7 mouse cellular contexts compared by ENCODE assay signal in the genomic region with DNA sequence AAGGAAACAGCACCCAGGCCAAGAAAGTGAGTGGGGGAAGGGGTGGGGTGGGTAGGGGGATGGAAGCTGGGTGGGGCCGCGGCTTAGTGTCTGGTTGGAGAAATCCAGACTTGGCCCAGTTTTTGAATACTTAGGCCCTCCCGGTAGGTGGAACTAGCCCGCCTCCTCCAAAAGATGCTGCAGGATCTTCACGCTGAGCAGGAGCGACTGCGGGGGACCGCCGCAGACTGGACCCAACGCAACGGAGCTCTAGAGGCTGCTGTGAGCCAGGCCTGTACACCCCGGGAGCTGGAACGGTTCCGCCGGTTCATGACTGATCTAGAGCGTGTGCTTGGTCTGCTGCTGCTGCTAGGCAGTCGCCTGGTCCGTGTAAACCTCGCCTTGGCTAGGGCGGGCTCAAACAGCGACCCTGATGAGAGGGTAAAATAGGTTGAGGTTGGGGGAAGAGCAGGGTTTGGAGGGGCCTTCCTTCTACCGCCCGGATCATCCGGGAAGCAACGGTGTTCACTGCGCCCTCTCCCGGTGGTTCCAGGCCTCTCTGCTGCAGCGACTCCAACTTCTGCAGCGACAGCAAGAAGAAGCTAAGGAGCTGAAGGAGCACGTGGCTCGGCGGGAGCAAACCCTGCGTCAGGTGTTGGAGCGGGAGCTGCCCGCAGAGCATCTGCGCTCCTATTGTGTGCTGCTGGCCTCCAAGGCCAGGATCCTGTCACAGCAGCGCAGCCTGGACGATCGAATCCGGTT. TPM values are rescaled to one million over a fixed set of nuclear protein-coding genes. Genes with fewer than 3 reads are reported as not detected.
DNase-seq lines count a peak whose midpoint lies in the region; ATAC-seq lines count a peak whose summit lies in the region.

No protein-coding gene starts in this region.

- peak overlapping the region; percentile 62 for H3K9ac ChIP-seq in intestine, embryonic 16.5 days (ENCODE audit: low read depth, low read length)

- H3K9me3 ChIP-seq in intestine, embryonic 16.5 days (ENCODE audit: control insufficient read depth, low read length), result no peaks in the 10 kb centered on the region

- peaks cover 55% of the 10 kb centered on the region for H3K27me3 ChIP-seq in intestine, embryonic 16.5 days (replicated peaks; ENCODE audit: control insufficient read depth, insufficient read depth, low read length)

- H3K4me2 ChIP-seq in intestine, embryonic 16.5 days (ENCODE audit: low read depth, low read length), result peak overlapping the region; percentile 63

- peak overlapping the region; percentile 38 for H3K4me3 ChIP-seq in intestine, embryonic 16.5 days (ENCODE audit: low read length)

- H3K36me3 ChIP-seq in intestine, embryonic 16.5 days (ENCODE audit: control insufficient read depth, insufficient read depth, low read length), result no peaks in the 10 kb centered on the region

- intact Hi-C loops in left cerebral cortex, postnatal 36 days (cut with DNase I), result loop anchor here (5.0 kb wide), 2 partner anchors 161 to 271 kb away; no protein-coding TSS in a partner anchor

- peak; percentile 96 for DNase-seq in brain, adult 2 months (ENCODE audit: low read depth, low spot score)
- peak; percentile 85 for DNase-seq in embryo, embryonic 9.5 days (ENCODE audit: extremely low spot score)
- peak; percentile 83 to 87 for DNase-seq in left cerebral cortex, postnatal 36 days (ENCODE audit: low spot score in 2 of 2)
- DNase-seq in right cerebral cortex, postnatal 25 days, result peak; percentile 83

- WGBS in intestine, embryonic 16.5 days, result 8% methylated on average over 40 of the region's 40 CpGs

- ATAC-seq in granulocyte monocyte progenitor cell, adult 5-6 weeks (replicated peaks; ENCODE audit: poor library complexity, severe bottlenecking), result peak; percentile 70
- peak; percentile 61 for ATAC-seq in intestine, embryonic 16.5 days
- peak; percentile 46; the same call in 1 of the 2 replicates for ATAC-seq in megakaryocyte-erythroid progenitor cell, adult 5-6 weeks (replicated peaks; ENCODE audit: low FRiP score, low TSS enrichment, poor library complexity, severe bottlenecking)

- no peak overlapping the region for H3K27ac ChIP-seq in intestine, embryonic 16.5 days (ENCODE audit: low read length)

- H3K4me1 ChIP-seq in intestine, embryonic 16.5 days (ENCODE audit: control insufficient read depth, insufficient read depth, low read length), result peaks cover 20% of the 10 kb centered on the region

RNA-seq across cellular contexts. Expression of a gene that starts 3.9 kb away (rescaled TPM):
- not detected in 2 replicates for total RNA-seq in granulocyte monocyte progenitor cell, adult 5-6 weeks (2014; fragmentation: Nextera tagmentation)
- total RNA-seq in granulocyte monocyte progenitor cell, adult 5-6 weeks (2017), result not detected in 2 replicates
- not detected in 2 replicates for polyA plus RNA-seq in intestine, embryonic 16.5 days (2015; fragmentation: Nextera tagmentation; extraction: Ambion mirVana)
- total RNA-seq in left cerebral cortex, postnatal 36 days (2021), result not detected
- total RNA-seq in megakaryocyte-erythroid progenitor cell, adult 5-6 weeks (2014; fragmentation: Nextera tagmentation), result not detected in 2 replicates
- not detected in 2 replicates for total RNA-seq in megakaryocyte-erythroid progenitor cell, adult 5-6 weeks (2017)

RNA-seq across cellular contexts. Expression of a gene that starts 9.4 kb away (rescaled TPM):
- total RNA-seq in granulocyte monocyte progenitor cell, adult 5-6 weeks (2014; fragmentation: Nextera tagmentation), result 0.30 TPM in 1 of 2 replicates, not detected in the other
- not detected in 2 replicates for total RNA-seq in granulocyte monocyte progenitor cell, adult 5-6 weeks (2017)
- 1.3 and 1.4 TPM in 2 replicates for polyA plus RNA-seq in intestine, embryonic 16.5 days (2015; fragmentation: Nextera tagmentation; extraction: Ambion mirVana)
- 1 to 10 TPM; 5.3 to 5.5 TPM for total RNA-seq in left cerebral cortex, postnatal 36 days (2021)
- total RNA-seq in megakaryocyte-erythroid progenitor cell, adult 5-6 weeks (2014; fragmentation: Nextera tagmentation), result not detected in 2 replicates
- not detected in 2 replicates for total RNA-seq in megakaryocyte-erythroid progenitor cell, adult 5-6 weeks (2017)

RNA-seq across cellular contexts. Expression of a gene that starts 9.5 kb away (rescaled TPM):
- not detected in 2 replicates for total RNA-seq in granulocyte monocyte progenitor cell, adult 5-6 weeks (2014; fragmentation: Nextera tagmentation)
- total RNA-seq in granulocyte monocyte progenitor cell, adult 5-6 weeks (2017), result not detected in 2 replicates
- 0.06 and 0.07 TPM in 2 replicates for polyA plus RNA-seq in intestine, embryonic 16.5 days (2015; fragmentation: Nextera tagmentation; extraction: Ambion mirVana)
- total RNA-seq in left cerebral cortex, postnatal 36 days (2021), result under 1 TPM; 0.22 to 0.34 TPM
- not detected in 2 replicates for total RNA-seq in megakaryocyte-erythroid progenitor cell, adult 5-6 weeks (2014; fragmentation: Nextera tagmentation)
- total RNA-seq in megakaryocyte-erythroid progenitor cell, adult 5-6 weeks (2017), result not detected in 2 replicates

RNA-seq across cellular contexts. Expression of a gene that starts 13.6 kb away (rescaled TPM):
- total RNA-seq in granulocyte monocyte progenitor cell, adult 5-6 weeks (2014; fragmentation: Nextera tagmentation), result not detected in 2 replicates
- total RNA-seq in granulocyte monocyte progenitor cell, adult 5-6 weeks (2017), result not detected in 2 replicates
- not detected in 2 replicates for polyA plus RNA-seq in intestine, embryonic 16.5 days (2015; fragmentation: Nextera tagmentation; extraction: Ambion mirVana)
- 1 to 10 TPM; 2.6 to 3.4 TPM for total RNA-seq in left cerebral cortex, postnatal 36 days (2021)
- total RNA-seq in megakaryocyte-erythroid progenitor cell, adult 5-6 weeks (2014; fragmentation: Nextera tagmentation), result not detected in 2 replicates
- not detected in 2 replicates for total RNA-seq in megakaryocyte-erythroid progenitor cell, adult 5-6 weeks (2017)

RNA-seq across cellular contexts. Expression of a gene that starts 13.7 kb away (rescaled TPM):
- not detected in 2 replicates for total RNA-seq in granulocyte monocyte progenitor cell, adult 5-6 weeks (2014; fragmentation: Nextera tagmentation)
- not detected in 2 replicates for total RNA-seq in granulocyte monocyte progenitor cell, adult 5-6 weeks (2017)
- 0.31 and 0.32 TPM in 2 replicates for polyA plus RNA-seq in intestine, embryonic 16.5 days (2015; fragmentation: Nextera tagmentation; extraction: Ambion mirVana)
- total RNA-seq in left cerebral cortex, postnatal 36 days (2021), result 10 to 100 TPM; 59.1 to 81.6 TPM
- 3.9 and 7.0 TPM in 2 replicates for total RNA-seq in megakaryocyte-erythroid progenitor cell, adult 5-6 weeks (2014; fragmentation: Nextera tagmentation)
- total RNA-seq in megakaryocyte-erythroid progenitor cell, adult 5-6 weeks (2017), result 3.7 and 4.7 TPM in 2 replicates

Comparison
In these comparisons a context has a peak if more than half of its experiments do, and no peak if none do; other contexts are left out.
1. RNA of a gene that starts 9.4 kb away (total RNA-seq): 5.3 to 5.5 TPM in left cerebral cortex, postnatal 36 days; 0.30 TPM in granulocyte monocyte progenitor cell, adult 5-6 weeks and not detected in megakaryocyte-erythroid progenitor cell, adult 5-6 weeks; every median in the first group is over 4 times any median in the second.
2. Peak in every context shown above with its lines, with median percentiles within 50 percentile points of each other: DNase-seq and ATAC-seq.